Comparison of ENCODE assay signal across 16 mouse cellular contexts in genomic region chr4:31872985-31873983, GRCm38 (mm10).
DNase-seq lines count a peak whose midpoint lies in the region; ATAC-seq and TF ChIP-seq lines count a peak whose summit lies in the region.
"Had no signal": no experiment of that assay in that cellular context is flagged by ENCODE, and none has a peak within 500 bp of the region (broad histone marks: within the 10 kb centered on the region; RNA-seq: fewer than 3 reads in every experiment).

No protein-coding gene starts in this region.

- CTCF ChIA-PET in Patski (lab: Charles Lee), result interaction anchor here (0.7 kb wide), 1 partner anchor 18 kb away, joined by 4 read pairs; no protein-coding TSS in a partner anchor

- no peaks in the 10 kb centered on the region for H3K27me3 ChIP-seq in hindbrain, embryonic 13.5 days
- no peaks in the 10 kb centered on the region for H3K27me3 ChIP-seq in hindbrain, embryonic 16.5 days (replicated peaks; ENCODE audit: control insufficient read depth, insufficient read depth, low read length)
- H3K27me3 ChIP-seq in Patski, result no peaks in the 10 kb centered on the region
- no peaks in the 10 kb centered on the region for H3K27me3 ChIP-seq in forebrain, postnatal 0 days (ENCODE audit: insufficient read depth, low read length)
- H3K27me3 ChIP-seq: limb, embryonic 13.5 days had no signal

- TF ChIP-seq CTCF in Patski (IDR thresholded peaks at IDR 0.05), result no peak
- TF ChIP-seq CTCF in forebrain, postnatal 0 days (IDR thresholded peaks at IDR 0.05; ENCODE audit: low read depth), result no peak
- no peak for TF ChIP-seq CTCF in left cerebral cortex, adult 2 months (IDR thresholded peaks at IDR 0.05)

- no peaks in the 10 kb centered on the region for H3K9me3 ChIP-seq in hindbrain, embryonic 13.5 days
- H3K9me3 ChIP-seq in hindbrain, embryonic 16.5 days (ENCODE audit: control insufficient read depth, low read length), result no peaks in the 10 kb centered on the region
- H3K9me3 ChIP-seq in forebrain, postnatal 0 days (ENCODE audit: low read length), result no peaks in the 10 kb centered on the region
- H3K9me3 ChIP-seq: limb, embryonic 13.5 days had no signal

- no peaks in the 10 kb centered on the region for H3K36me3 ChIP-seq in hindbrain, embryonic 13.5 days
- no peaks in the 10 kb centered on the region for H3K36me3 ChIP-seq in hindbrain, embryonic 16.5 days (ENCODE audit: control insufficient read depth, insufficient read depth, low read length)
- no peaks in the 10 kb centered on the region for H3K36me3 ChIP-seq in forebrain, postnatal 0 days (ENCODE audit: insufficient read depth)
- H3K36me3 ChIP-seq: limb, embryonic 13.5 days had no signal

- H3K9ac ChIP-seq in hindbrain, embryonic 13.5 days, result no peak overlapping the region
- no peak overlapping the region for H3K9ac ChIP-seq in hindbrain, embryonic 16.5 days (ENCODE audit: low read depth, low read length)
- no peak overlapping the region for H3K9ac ChIP-seq in forebrain, postnatal 0 days
- H3K9ac ChIP-seq: limb, embryonic 13.5 days; lung, embryonic 14.5 days had no signal

- POLR2A ChIA-PET in Patski (lab: Charles Lee), result interaction anchor here (0.7 kb wide), 1 partner anchor 15 kb away, joined by 3 read pairs; no protein-coding TSS in a partner anchor

- 0 out of 2 replicates have a peak overlapping the region, but pooled peaks have one; percentile 52 for H3K27ac ChIP-seq in hindbrain, embryonic 13.5 days
- H3K27ac ChIP-seq in hindbrain, embryonic 16.5 days (ENCODE audit: low read depth, low read length), result no peak overlapping the region
- no peak overlapping the region for H3K27ac ChIP-seq in forebrain, postnatal 0 days (ENCODE audit: low read depth, low read length)
- no peak overlapping the region for H3K27ac ChIP-seq in left cerebral cortex, adult 2 months
- H3K27ac ChIP-seq: limb, embryonic 13.5 days had no signal

- no peak overlapping the region for H3K4me3 ChIP-seq in hindbrain, embryonic 13.5 days
- H3K4me3 ChIP-seq in hindbrain, embryonic 16.5 days (ENCODE audit: low read length), result no peak overlapping the region
- no peak overlapping the region for H3K4me3 ChIP-seq in forebrain, postnatal 0 days (ENCODE audit: low read depth, low read length)
- H3K4me3 ChIP-seq in left cerebral cortex, adult 2 months, result no peak overlapping the region
- H3K4me3 ChIP-seq: erythroblast, embryonic 14.5 days; limb, embryonic 13.5 days; myocyte had no signal

- no peak for ATAC-seq in hindbrain, embryonic 13.5 days (ENCODE audit: low FRiP score)
- no peak for ATAC-seq in hindbrain, embryonic 16.5 days
- ATAC-seq in Patski, result peak; percentile 93
- ATAC-seq in forebrain, postnatal 0 days, result peak; percentile 32; the same call in 1 of the 2 replicates
- ATAC-seq in frontal cortex, adult (ENCODE audit: low TSS enrichment), result no peak

- intact Hi-C loops in left cerebral cortex, adult 2 months (cut with DNase I), result no loop called here

- peaks cover 26% of the 10 kb centered on the region for H3K4me1 ChIP-seq in hindbrain, embryonic 13.5 days (replicated peaks)
- peaks cover 4% of the 10 kb centered on the region; the same call in 1 of the 2 replicates for H3K4me1 ChIP-seq in hindbrain, embryonic 16.5 days (ENCODE audit: control insufficient read depth, insufficient read depth, low read depth, low read length)
- no peaks in the 10 kb centered on the region; the same call in 1 of the 2 replicates for H3K4me1 ChIP-seq in forebrain, postnatal 0 days (ENCODE audit: insufficient read depth)

- in situ Hi-C loops in Patski (cut with MboI; ENCODE audit: low pct_unique_long_range_greater_than_20kb), result no loop called here

- DNase-seq in embryo, embryonic 10.5 days (ENCODE audit: low spot score), result peak; percentile 54
- DNase-seq in embryo, embryonic 10 days (ENCODE audit: low spot score), result no peak
- peak; percentile 38 for DNase-seq in Patski (ENCODE audit: low read depth, low spot score)
- DNase-seq in forebrain, postnatal 0 days, result peak; percentile 5
- no peak for DNase-seq in left cerebral cortex, adult 2 months (ENCODE audit: extremely low spot score in 1 of 2, low spot score in 2 of 2)
- DNase-seq: B cell, adult 2 months; gastrocnemius, postnatal 36 days; kidney, adult 18-20 months; lung, embryonic 14.5 days; thymus, postnatal 25 days had no signal

- 43% methylated on average over 9 of the region's 9 CpGs for WGBS in hindbrain, embryonic 13.5 days
- 43% methylated on average over 9 of the region's 9 CpGs for WGBS in hindbrain, embryonic 16.5 days
- WGBS in forebrain, postnatal 0 days, result 33% methylated on average over 9 of the region's 9 CpGs

- no peak overlapping the region for H3K4me2 ChIP-seq in hindbrain, embryonic 13.5 days
- H3K4me2 ChIP-seq in hindbrain, embryonic 16.5 days (ENCODE audit: low read length), result no peak overlapping the region
- H3K4me2 ChIP-seq in forebrain, postnatal 0 days (ENCODE audit: low read depth), result no peak overlapping the region
- H3K4me2 ChIP-seq: limb, embryonic 13.5 days; lung, embryonic 14.5 days had no signal

Comparison
In these comparisons a context has a peak if more than half of its experiments do, and no peak if none do; other contexts are left out.
1. DNase-seq: peak in embryo, embryonic 10.5 days (single experiment), Patski (single experiment) and forebrain, postnatal 0 days (single experiment); none in embryo, embryonic 10 days (single experiment) and left cerebral cortex, adult 2 months (0 of 2).
2. ATAC-seq: peak in Patski (single experiment) and forebrain, postnatal 0 days (single experiment); none in hindbrain, embryonic 13.5 days (single experiment), hindbrain, embryonic 16.5 days (single experiment) and frontal cortex, adult (single experiment).